Mouse (Mus musculus) heart, embryonic 15.5 days (tissue): ENCODE results near the gene Ndufb4. TPM values are rescaled to one million over a fixed set of nuclear protein-coding genes. Genes with fewer than 3 reads are reported as not detected.

ENCODE experiments used
- ATAC-seq: fragments of 200-750 bp; cut with Nextera tagmentation; replicated peaks from 2 replicates; pipeline ENCODE4 v1.8.0; 2017; ENCODE audit warnings: low read depth, moderate TSS enrichment; ENCODE audit not compliant: insufficient number of reproducible peaks, insufficient read depth, low FRiP score
- H3K27ac ChIP-seq: fragments of 300-500 bp; sonication (generic); 2 replicates; pipeline ENCODE4 v1.5.1; 2015; ENCODE audit warnings: mild to moderate bottlenecking, inconsistent platforms
- H3K27me3 ChIP-seq: fragments of 300-500 bp; sonication (generic); 2 replicates; pipeline ENCODE4 v1.6.1; 2015; ENCODE audit warnings: inconsistent platforms
- H3K36me3 ChIP-seq: fragments of 300-500 bp; sonication (generic); 2 replicates; pipeline ENCODE4 v1.6.1; 2015; ENCODE audit warnings: mild to moderate bottlenecking, inconsistent platforms
- H3K4me1 ChIP-seq: fragments of 300-500 bp; sonication (generic); replicated peaks from 2 replicates; pipeline ENCODE4 v1.6.1; 2015; ENCODE audit warnings: inconsistent platforms
- H3K4me2 ChIP-seq: fragments of 300-500 bp; sonication (generic); 2 replicates; pipeline ENCODE4 v1.6.1; 2015; ENCODE audit warnings: inconsistent platforms, mild to moderate bottlenecking, moderate library complexity
- H3K4me3 ChIP-seq: fragments of 300-500 bp; sonication (generic); 2 replicates; pipeline ENCODE4 v1.5.1; 2015; ENCODE audit warnings: mild to moderate bottlenecking, inconsistent platforms
- H3K9ac ChIP-seq: fragments of 300-500 bp; sonication (generic); 2 replicates; pipeline ENCODE4 v1.6.1; 2015; ENCODE audit warnings: mild to moderate bottlenecking, inconsistent platforms
- H3K9me3 ChIP-seq: fragments of 300-500 bp; sonication (generic); replicated peaks from 2 replicates; pipeline ENCODE4 v1.6.1; 2016; ENCODE audit warnings: inconsistent platforms
- WGBS: fragments of 180-500 bp; shearing (Covaris S2); methylation state at CpG from one replicate; pipeline ENCODE4 v1.1.7; 2015; ENCODE audit warnings: mixed read lengths; 5-methylcytosine and 5-hydroxymethylcytosine counted together
- polyA plus RNA-seq: library from polyadenylated mRNA; unstranded; fragments of >200 nt; fragmentation: Nextera tagmentation; extraction: Ambion mirVana; gene quantifications from 2 replicates; pipeline ENCODE4 v1.2.1, GENCODE M21; 2015

Ndufb4 gene
- polyA plus RNA-seq, 1 experiment from 2014 or later = 134 TPM

- 56% methylated on average over 14 of the region's 14 CpGs for WGBS
- Histone ChIP-seq H3K4me1 (peaks cover 66% of the 10 kb centered on the region), H3K9me3 (no peaks in the 10 kb centered on the region), H3K36me3 (no peaks in the 10 kb centered on the region), H3K27ac (peak overlapping the region; percentile 70), H3K4me3 (no peak overlapping the region), H3K4me2 (no peak overlapping the region), H3K9ac (no peak overlapping the region), H3K27me3 (no peaks in the 10 kb centered on the region)
- ATAC-seq = no peak
Measured at GRCm38 (mm10) chr16:37687301-37687980, 33.2 kb upstream of the Ndufb4 start.

DNA sequence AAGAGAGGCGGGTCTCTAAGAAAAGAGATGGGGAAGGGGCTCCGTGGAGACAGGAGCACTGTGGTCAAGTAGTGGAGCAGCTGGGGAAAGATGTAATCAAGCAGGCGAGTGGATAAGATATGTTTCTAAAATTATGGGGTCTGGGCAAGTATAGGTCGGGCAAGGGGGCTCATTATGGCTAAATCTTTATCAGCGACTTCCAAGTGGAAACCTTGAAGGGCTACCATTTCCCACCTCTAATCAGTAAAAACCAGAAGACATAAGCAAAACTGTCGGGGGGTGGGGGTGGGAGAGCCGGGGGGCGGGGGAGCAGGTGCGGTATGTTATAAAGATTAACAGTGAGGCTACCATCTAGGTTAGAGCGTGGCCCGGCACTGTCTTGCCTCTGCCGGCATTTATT, 32.6 kb upstream of the Ndufb4 start:
- Histone ChIP-seq H3K4me1 (peaks cover 71% of the 10 kb centered on the region), H3K27me3 (no peaks in the 10 kb centered on the region), H3K4me3 (no peak overlapping the region), H3K9me3 (no peaks in the 10 kb centered on the region), H3K36me3 (no peaks in the 10 kb centered on the region), H3K27ac (no peak overlapping the region), H3K9ac (no peak overlapping the region), H3K4me2 (no peak overlapping the region)
- no peak for ATAC-seq
- 50% methylated on average over 12 of the region's 12 CpGs for WGBS

GRCm38 (mm10) chr16:37685946-37686600, 31.8 kb upstream of the Ndufb4 start:
- Histone ChIP-seq H3K27ac (0 out of 2 replicates have a peak overlapping the region, but pooled peaks have one; percentile 7), H3K9ac (no peak overlapping the region), H3K4me3 (no peak overlapping the region), H3K9me3 (no peaks in the 10 kb centered on the region), H3K36me3 (no peaks in the 10 kb centered on the region), H3K27me3 (no peaks in the 10 kb centered on the region), H3K4me1 (peaks cover 64% of the 10 kb centered on the region), H3K4me2 (no peak overlapping the region)
- no peak for ATAC-seq
- 72% methylated on average over 6 of the region's 6 CpGs for WGBS

- 2% methylated on average over 25 of the region's 25 CpGs for WGBS
- peak overlapping the region; percentile 68 for H3K27ac ChIP-seq
- no peaks in the 10 kb centered on the region for H3K36me3 ChIP-seq
- H3K9me3 ChIP-seq = no peaks in the 10 kb centered on the region
- peak overlapping the region; percentile 64 for H3K4me2 ChIP-seq
- peak overlapping the region; percentile 45 for H3K4me3 ChIP-seq
- H3K27me3 ChIP-seq = no peaks in the 10 kb centered on the region
- peak overlapping the region; percentile 38 for H3K9ac ChIP-seq
- peak; percentile 41 for ATAC-seq
- peaks cover 51% of the 10 kb centered on the region for H3K4me1 ChIP-seq
Measured at GRCm38 (mm10) chr16:37684634-37685441, 30.6 kb upstream of the Ndufb4 start.

DNA sequence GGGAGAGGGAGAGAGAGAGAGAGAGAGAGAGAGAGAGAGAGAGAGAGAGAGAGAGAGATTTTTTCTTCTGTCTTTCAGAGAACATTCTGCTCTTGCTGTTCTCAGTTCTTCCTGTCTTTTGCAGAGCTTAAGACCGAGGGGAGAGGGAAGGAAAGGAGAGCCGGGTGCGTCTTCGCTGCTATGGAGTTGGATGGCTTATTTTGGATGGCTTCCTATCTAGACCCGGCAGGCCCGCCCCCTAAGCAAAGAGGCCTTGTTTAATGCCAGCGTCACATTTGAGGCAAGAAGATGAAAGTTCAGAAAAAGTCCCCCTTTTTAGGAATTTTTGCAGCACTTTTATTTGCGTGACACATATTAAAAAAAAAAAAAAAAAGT, 30.0 kb upstream of the Ndufb4 start:
- peaks cover 45% of the 10 kb centered on the region for H3K4me1 ChIP-seq
- H3K9ac ChIP-seq = 0 out of 2 replicates have a peak overlapping the region, but pooled peaks have one; percentile 9
- peak overlapping the region; percentile 68 for H3K27ac ChIP-seq
- peak overlapping the region; percentile 45 for H3K4me3 ChIP-seq
- peak overlapping the region; percentile 64 for H3K4me2 ChIP-seq
- H3K36me3 ChIP-seq = no peaks in the 10 kb centered on the region
- H3K9me3 ChIP-seq = no peaks in the 10 kb centered on the region
- WGBS = 10% methylated on average over 8 of the region's 8 CpGs
- H3K27me3 ChIP-seq = no peaks in the 10 kb centered on the region
- peak; percentile 59 for ATAC-seq

- Histone ChIP-seq H3K4me1 (peaks cover 43% of the 10 kb centered on the region), H3K9ac (peak overlapping the region; percentile 38), H3K36me3 (no peaks in the 10 kb centered on the region), H3K4me2 (peak overlapping the region; percentile 64), H3K27ac (peak overlapping the region; percentile 68), H3K4me3 (peak overlapping the region; percentile 45), H3K27me3 (no peaks in the 10 kb centered on the region), H3K9me3 (no peaks in the 10 kb centered on the region)
- WGBS = 12% methylated on average over 16 of the region's 16 CpGs
- no peak; the same call in 1 of the 2 replicates for ATAC-seq
Measured at GRCm38 (mm10) chr16:37683154-37684130, 29.2 kb upstream of the Ndufb4 start.

GRCm38 (mm10) chr16:37682309-37682975, 28.2 kb upstream of the Ndufb4 start:
- ATAC-seq = 0 out of 2 replicates have a peak, but pooled peaks have one; percentile 34
- 39% methylated on average over 7 of the region's 7 CpGs for WGBS
- Histone ChIP-seq H3K4me3 (peak overlapping the region; percentile 45; the same call in 1 of the 2 replicates), H3K27ac (peak overlapping the region; percentile 68), H3K9ac (no peak overlapping the region), H3K9me3 (no peaks in the 10 kb centered on the region), H3K36me3 (no peaks in the 10 kb centered on the region), H3K4me1 (peaks cover 42% of the 10 kb centered on the region), H3K4me2 (peak overlapping the region; percentile 64), H3K27me3 (no peaks in the 10 kb centered on the region)

- Histone ChIP-seq H3K9ac (no peak overlapping the region), H3K27me3 (no peaks in the 10 kb centered on the region), H3K9me3 (no peaks in the 10 kb centered on the region), H3K4me2 (no peak overlapping the region), H3K27ac (no peak overlapping the region), H3K4me3 (no peak overlapping the region), H3K4me1 (peaks cover 27% of the 10 kb centered on the region), H3K36me3 (no peaks in the 10 kb centered on the region)
- WGBS = 80% methylated on average over 8 of the region's 8 CpGs
- no peak for ATAC-seq
Measured at GRCm38 (mm10) chr16:37680831-37681230, 26.6 kb upstream of the Ndufb4 start.

DNA sequence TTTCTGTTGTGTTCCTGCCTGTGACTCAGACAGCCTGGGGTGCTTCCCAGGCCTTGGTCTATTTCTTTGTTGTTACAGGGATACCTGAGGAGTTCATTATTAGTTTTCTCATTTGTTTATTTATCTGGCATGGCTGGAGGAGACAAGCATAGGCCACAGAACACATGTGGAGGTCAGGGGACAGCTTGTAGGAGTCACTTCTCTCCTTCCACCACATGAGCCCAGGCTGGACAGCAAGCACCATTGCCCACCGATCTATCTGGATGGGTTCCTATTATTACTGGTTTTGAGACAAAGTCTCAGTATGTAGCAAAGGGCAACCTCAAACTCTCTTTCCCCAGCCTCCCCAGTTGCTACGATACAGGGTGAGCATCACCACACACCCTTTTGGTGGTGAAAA, 26.0 kb upstream of the Ndufb4 start:
- H3K27me3 ChIP-seq = no peaks in the 10 kb centered on the region
- H3K4me2 ChIP-seq = no peak overlapping the region
- 75% methylated on average over 2 of the region's 2 CpGs for WGBS
- ATAC-seq = no peak
- H3K4me1 ChIP-seq = peaks cover 22% of the 10 kb centered on the region
- no peaks in the 10 kb centered on the region for H3K36me3 ChIP-seq
- no peak overlapping the region for H3K4me3 ChIP-seq
- H3K9me3 ChIP-seq = no peaks in the 10 kb centered on the region
- no peak overlapping the region for H3K9ac ChIP-seq
- H3K27ac ChIP-seq = no peak overlapping the region

DNA sequence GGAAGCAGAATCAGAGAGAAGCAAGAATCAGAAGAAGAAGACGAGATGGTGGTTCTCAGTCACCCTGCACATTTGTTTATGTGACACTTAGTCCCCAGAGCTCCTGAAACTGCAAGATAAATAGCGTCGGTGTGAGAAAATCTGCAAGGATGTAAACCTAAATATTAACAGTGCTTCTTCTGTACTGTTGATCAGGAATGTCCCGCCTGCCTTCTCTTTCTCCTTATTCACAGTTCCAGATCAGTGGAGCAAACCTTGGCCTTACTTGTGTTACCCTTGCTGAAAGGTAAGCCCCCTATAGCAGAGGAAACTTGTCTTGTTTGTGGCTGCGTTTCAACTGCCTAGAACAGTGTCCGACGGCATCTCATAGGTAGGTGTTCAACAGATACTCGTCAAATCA, 23.3 kb upstream of the Ndufb4 start:
- peaks cover 6% of the 10 kb centered on the region for H3K4me1 ChIP-seq
- no peak overlapping the region for H3K4me2 ChIP-seq
- WGBS = 72% methylated on average over 8 of the region's 8 CpGs
- no peak overlapping the region for H3K27ac ChIP-seq
- H3K9me3 ChIP-seq = no peaks in the 10 kb centered on the region
- no peaks in the 10 kb centered on the region for H3K36me3 ChIP-seq
- no peak overlapping the region for H3K9ac ChIP-seq
- ATAC-seq = no peak
- H3K27me3 ChIP-seq = no peaks in the 10 kb centered on the region
- H3K4me3 ChIP-seq = no peak overlapping the region
